Mouse (Mus musculus): ENCODE measurements around the gene Ccdc190. TPM values are rescaled to one million over a fixed set of nuclear protein-coding genes. Genes with fewer than 3 reads are reported as not detected.

The Ccdc190 gene
- polyA plus RNA-seq, 1 experiment from 2014 or later = not detected

- no peak overlapping the region for H3K27ac ChIP-seq (ENCODE audit: low read length)
- 81% methylated on average over 4 of the region's 4 CpGs for WGBS
- no peak overlapping the region for H3K4me3 ChIP-seq (ENCODE audit: low read depth, low read length)
- ATAC-seq (no peak), DNase-seq (ENCODE audit: low spot score) (no peak)
- TF ChIP-seq EP300 (IDR thresholded peaks at IDR 0.05) = no peak
- TF ChIP-seq CTCF (IDR thresholded peaks at IDR 0.05) = no peak
- no peaks in the 10 kb centered on the region for H3K4me1 ChIP-seq (ENCODE audit: insufficient read depth, low read depth, low read length)
- no peak overlapping the region for H3K4me2 ChIP-seq (replicated peaks; ENCODE audit: low read depth, low read length)
- no peaks in the 10 kb centered on the region for H3K27me3 ChIP-seq (replicated peaks; ENCODE audit: insufficient read depth, low read length)
- no peaks in the 10 kb centered on the region for H3K36me3 ChIP-seq (ENCODE audit: insufficient read depth, low read length)
- no peaks in the 10 kb centered on the region for H3K9me3 ChIP-seq (ENCODE audit: low read length)
- H3K9ac ChIP-seq (replicated peaks; ENCODE audit: low read depth) = no peak overlapping the region
Measured at GRCm38 (mm10) chr1:169977621-169978020, 49.2 kb downstream of the Ccdc190 start.

Other genes with a start within 250 kb of the Ccdc190 start
- gene Rgs4, start 181.0 kb upstream of the Ccdc190 start, polyA plus RNA-seq (2015; fragmentation: Nextera tagmentation; extraction: Ambion mirVana) = 15.0 and 16.3 TPM in 2 replicates
- gene Hsd17b7, start 40.6 kb downstream of the Ccdc190 start, polyA plus RNA-seq (2015; fragmentation: Nextera tagmentation; extraction: Ambion mirVana) = 11.8 and 14.5 TPM in 2 replicates
- 20.6 and 23.7 TPM in 2 replicates for gene Ddr2, start 182.1 kb downstream of the Ccdc190 start, polyA plus RNA-seq (2015; fragmentation: Nextera tagmentation; extraction: Ambion mirVana)
- 50.6 and 53.2 TPM in 2 replicates for gene Uap1, start 246.3 kb downstream of the Ccdc190 start, polyA plus RNA-seq (2015; fragmentation: Nextera tagmentation; extraction: Ambion mirVana)

Data from lung, postnatal 0 days (tissue).